14 mouse cellular contexts compared by ENCODE assay signal in genomic region chr14:86290556-86290955, GRCm38 (mm10).
"Had no signal": no experiment of that assay in that cellular context is flagged by ENCODE, and none has a peak within 500 bp of the region (broad histone marks: within the 10 kb centered on the region; RNA-seq: fewer than 3 reads in every experiment).

No protein-coding gene starts in this region.

- DNase-seq: cerebellum, adult 2 months; cerebellum, adult 8-10 months; cerebellum, adult 9-10 months; cerebellum, postnatal 36 days; embryo, embryonic 11 days; forebrain, postnatal 0 days; gastrocnemius, adult 2 months; gastrocnemius, postnatal 10 days; gastrocnemius, postnatal 14 days; gastrocnemius, postnatal 25 days; gastrocnemius, postnatal 36 days; heart, adult 11 months; heart, adult 18-20 months; heart, adult 2 months had no signal
